Mouse (Mus musculus): ENCODE results near the gene Plxna3.
"Not testable (repeated sequence)": the region's sequence is repeated elsewhere in the genome, so short reads cannot be mapped to it uniquely, and the experiment has no call there.

DNA sequence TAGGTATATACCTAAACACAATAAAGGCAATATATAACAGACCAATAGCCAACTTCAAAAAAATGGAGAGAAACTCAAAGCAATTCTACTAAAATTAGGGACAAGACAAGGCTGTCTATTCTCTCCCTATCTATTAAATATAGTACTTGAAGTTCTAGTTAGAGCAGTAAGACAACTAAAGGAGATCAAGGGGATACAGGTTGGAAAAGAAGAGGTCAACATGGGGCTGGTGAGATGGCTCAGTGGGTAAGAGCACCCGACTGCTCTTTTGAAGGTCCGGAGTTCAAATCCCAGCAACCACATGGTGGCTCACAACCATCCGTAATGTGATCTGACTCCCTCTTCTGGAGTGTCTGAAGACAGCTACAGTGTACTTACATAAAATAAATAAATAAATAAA lies 28.2 kb downstream of the Plxna3 start:
- TF ChIP-seq GATA1 (IDR thresholded peaks at IDR 0.05; ENCODE audit: borderline replicate concordance, low read length); FLI1 (IDR thresholded peaks at IDR 0.05; ENCODE audit: low read length): not testable (repeated sequence)

All from megakaryocyte, embryonic 14.5 days (primary cell).